32 mouse cellular contexts compared by ENCODE assay signal in genomic region chr11:57813641-57814040, GRCm38 (mm10). TPM values are rescaled to one million over a fixed set of nuclear protein-coding genes. Genes with fewer than 3 reads are reported as not detected.
DNase-seq lines count a peak whose midpoint lies in the region; ATAC-seq and TF ChIP-seq lines count a peak whose summit lies in the region.
"Had no signal": no experiment of that assay in that cellular context is flagged by ENCODE, and none has a peak within 500 bp of the region (broad histone marks: within the 10 kb centered on the region; RNA-seq: fewer than 3 reads in every experiment).

No protein-coding gene starts in this region.

- DNase-seq in heart, postnatal 36 days: no peak
- DNase-seq in layer of hippocampus, adult 2 months (ENCODE audit: low spot score in 2 of 2): no peak
- DNase-seq in layer of hippocampus, postnatal 10 days (ENCODE audit: low spot score in 2 of 2): no peak
- peak; percentile 76 for DNase-seq in R1 (ENCODE audit: low read depth, low spot score)
- no peak for DNase-seq in left cerebral cortex, adult 18-20 months (ENCODE audit: low spot score in 2 of 2)
- DNase-seq: adrenal gland, adult 2 months; adrenal gland, postnatal 10 days; adrenal gland, postnatal 25 days; B cell, adult 2 months; cerebellum, adult 11 months; cerebellum, adult 18-20 months; cerebellum, adult 8-10 months; cerebellum, adult 9-11 months; cerebellum, postnatal 14 days; cerebellum, postnatal 36 days; embryo, embryonic 11 days; forebrain, postnatal 0 days had no signal

- peaks cover 43% of the 10 kb centered on the region for H3K36me3 ChIP-seq in heart, embryonic 12.5 days
- peaks cover 41% of the 10 kb centered on the region for H3K36me3 ChIP-seq in E14TG2a.4 (ENCODE audit: insufficient read depth, low read length)
- H3K36me3 ChIP-seq in forebrain, embryonic 15.5 days: peaks cover 30% of the 10 kb centered on the region

- H3K4me1 ChIP-seq in heart, embryonic 12.5 days (replicated peaks): peaks cover 14% of the 10 kb centered on the region; the same call in 1 of the 2 replicates
- peaks cover 26% of the 10 kb centered on the region for H3K4me1 ChIP-seq in E14TG2a.4 (replicated peaks; ENCODE audit: low read depth, low read length)
- no peaks in the 10 kb centered on the region for H3K4me1 ChIP-seq in forebrain, embryonic 15.5 days
- H3K4me1 ChIP-seq: embryonic facial prominence, embryonic 13.5 days; embryonic facial prominence, embryonic 15.5 days; forebrain, embryonic 10.5 days; forebrain, embryonic 12.5 days had no signal

- no peak overlapping the region for H3K9ac ChIP-seq in heart, embryonic 12.5 days
- H3K9ac ChIP-seq in forebrain, embryonic 15.5 days (replicated peaks): no peak overlapping the region
- H3K9ac ChIP-seq: embryonic facial prominence, embryonic 13.5 days; embryonic facial prominence, embryonic 15.5 days; forebrain, embryonic 12.5 days; forebrain, postnatal 0 days had no signal

- no peak overlapping the region for H3K4me3 ChIP-seq in heart, embryonic 12.5 days
- no peak overlapping the region for H3K4me3 ChIP-seq in layer of hippocampus, adult 2 months
- peak overlapping the region; percentile 6; the same call in 1 of the 2 replicates for H3K4me3 ChIP-seq in E14TG2a.4 (replicated peaks; ENCODE audit: low read length)
- H3K4me3 ChIP-seq in forebrain, embryonic 15.5 days: no peak overlapping the region
- H3K4me3 ChIP-seq: embryonic facial prominence, embryonic 13.5 days; embryonic facial prominence, embryonic 15.5 days; erythroblast, embryonic 14.5 days; forebrain, embryonic 10.5 days; forebrain, embryonic 12.5 days had no signal

- H3K9me3 ChIP-seq in heart, embryonic 12.5 days (replicated peaks): 0 out of 2 replicates have a peak, but pooled peaks cover 3% of the 10 kb centered on the region
- H3K9me3 ChIP-seq in E14TG2a.4 (ENCODE audit: low read length): no peaks in the 10 kb centered on the region
- no peaks in the 10 kb centered on the region for H3K9me3 ChIP-seq in forebrain, embryonic 15.5 days
- H3K9me3 ChIP-seq: embryonic facial prominence, embryonic 13.5 days; embryonic facial prominence, embryonic 15.5 days; forebrain, embryonic 10.5 days; forebrain, embryonic 12.5 days; G1E had no signal

- intact Hi-C loops in heart, postnatal 36 days (cut with DNase I): no loop called here

- no peaks in the 10 kb centered on the region for H3K27me3 ChIP-seq in heart, embryonic 12.5 days (replicated peaks)
- H3K27me3 ChIP-seq in E14TG2a.4 (ENCODE audit: insufficient read depth, low read length): no peaks in the 10 kb centered on the region
- no peaks in the 10 kb centered on the region for H3K27me3 ChIP-seq in forebrain, embryonic 15.5 days
- H3K27me3 ChIP-seq: CH12.LX; embryonic facial prominence, embryonic 13.5 days; embryonic facial prominence, embryonic 15.5 days; forebrain, embryonic 12.5 days; Patski had no signal

- H3K27ac ChIP-seq in heart, embryonic 12.5 days (ENCODE audit: poor library complexity, severe bottlenecking): 0 out of 2 replicates have a peak overlapping the region, but pooled peaks have one; percentile 32
- H3K27ac ChIP-seq in layer of hippocampus, adult 2 months: peak overlapping the region; percentile 67
- no peak overlapping the region for H3K27ac ChIP-seq in forebrain, embryonic 15.5 days (replicated peaks)
- H3K27ac ChIP-seq: embryonic facial prominence, embryonic 13.5 days; embryonic facial prominence, embryonic 15.5 days; forebrain, embryonic 10.5 days; forebrain, embryonic 12.5 days had no signal

- no peak for ATAC-seq in heart, embryonic 12.5 days (ENCODE audit: insufficient number of reproducible peaks, low FRiP score)
- no peak for ATAC-seq in forebrain, embryonic 15.5 days (replicated peaks)
- ATAC-seq: CD4-positive, CD25-positive, alpha-beta regulatory T cell, adult 4 months; forebrain, embryonic 14.5 days; forebrain, postnatal 0 days; Patski had no signal

- TF ChIP-seq CTCF in layer of hippocampus, adult 2 months (conservative IDR thresholded peaks at IDR 0.05): no peak
- no peak for TF ChIP-seq CTCF in E14TG2a.4 (conservative IDR thresholded peaks at IDR 0.05; ENCODE audit: low read length)

- WGBS in heart, embryonic 12.5 days: 80% methylated on average over 3 of the region's 3 CpGs
- WGBS in forebrain, embryonic 15.5 days: 95% methylated on average over 3 of the region's 3 CpGs

- no peak overlapping the region for H3K4me2 ChIP-seq in heart, embryonic 12.5 days
- no peak overlapping the region for H3K4me2 ChIP-seq in forebrain, embryonic 15.5 days (replicated peaks)
- H3K4me2 ChIP-seq: embryonic facial prominence, embryonic 13.5 days; embryonic facial prominence, embryonic 15.5 days; forebrain, embryonic 12.5 days had no signal

RNA-seq across cellular contexts. Expression of gene Sap30l, which starts 12.2 kb away (rescaled TPM):
- 15.0 and 17.3 TPM in 2 replicates for polyA plus RNA-seq in heart, embryonic 12.5 days (2016; fragmentation: Nextera tagmentation; extraction: Ambion mirVana)
- total RNA-seq in heart, postnatal 36 days (2021): 10 to 100 TPM; 43.8 to 46.4 TPM
- 10 to 100 TPM; 50.6 to 54.6 TPM for total RNA-seq in layer of hippocampus, adult 2 months (2021)
- 10 to 100 TPM; 44.4 to 47.5 TPM for total RNA-seq in layer of hippocampus, postnatal 10 days (2021)
- 10 to 100 TPM; 53.2 to 57.0 TPM for total RNA-seq in left cerebral cortex, adult 18-20 months (2021)
- polyA plus RNA-seq in forebrain, embryonic 15.5 days (2015; fragmentation: Nextera tagmentation; extraction: Ambion mirVana): 10.3 and 11.8 TPM in 2 replicates

RNA-seq across cellular contexts. Expression of gene Hand1, which starts 19.0 kb away (rescaled TPM):
- 62.0 and 66.2 TPM in 2 replicates for polyA plus RNA-seq in heart, embryonic 12.5 days (2016; fragmentation: Nextera tagmentation; extraction: Ambion mirVana)
- not detected for total RNA-seq in heart, postnatal 36 days (2021)
- not detected for total RNA-seq in layer of hippocampus, adult 2 months (2021)
- total RNA-seq in layer of hippocampus, postnatal 10 days (2021): not detected
- total RNA-seq in left cerebral cortex, adult 18-20 months (2021): not detected
- not detected in 2 replicates for polyA plus RNA-seq in forebrain, embryonic 15.5 days (2015; fragmentation: Nextera tagmentation; extraction: Ambion mirVana)
- total RNA-seq: CH12.LX; common myeloid progenitor, adult 5-6 weeks; forebrain, postnatal 0 days; G1E had no signal
- polyA plus RNA-seq: brain, embryonic 14.5 days; CD4-positive, CD25-positive, alpha-beta regulatory T cell, adult 4 months; erythroblast, embryonic 14.5 days; forebrain, embryonic 10.5 days; forebrain, embryonic 12.5 days; forebrain, embryonic 14.5 days; forebrain, postnatal 0 days; G1E; Patski had no signal
